Mouse (Mus musculus): ENCODE measurements around the gene Tpm1. TPM values are rescaled to one million over a fixed set of nuclear protein-coding genes. Genes with fewer than 3 reads are reported as not detected.
A peak's percentile ranks its signal among the peaks of the same experiment; 100 is the strongest.

Tpm1 gene
- polyA plus RNA-seq, 1 experiment from 2014 or later = 695 TPM

DNA sequence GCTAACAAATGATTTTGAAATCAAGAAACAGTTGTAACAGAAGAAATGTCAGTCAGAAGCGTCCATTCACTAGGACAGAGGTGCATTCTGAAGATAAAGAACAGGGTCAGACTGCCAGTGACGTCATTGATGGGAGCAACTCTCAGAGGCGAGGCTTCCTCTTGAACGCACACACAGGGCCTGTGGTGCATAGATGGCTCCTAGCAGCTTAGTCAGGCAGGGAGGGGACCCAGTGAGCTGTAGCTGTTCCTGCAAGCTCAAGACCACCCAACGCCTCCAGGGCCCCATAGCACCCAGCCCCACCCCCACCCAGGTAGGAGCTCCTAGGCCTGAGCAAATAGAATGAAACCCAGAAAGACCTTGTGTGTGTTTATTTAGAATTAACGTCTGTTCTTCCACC, 21.9 kb upstream of the Tpm1 start:
- Histone ChIP-seq H3K4me2 (replicated peaks; ENCODE audit: low read depth, low read length) (no peak overlapping the region), H3K4me3 (ENCODE audit: low read depth, low read length) (no peak overlapping the region), H3K27ac (ENCODE audit: low read length) (no peak overlapping the region), H3K9ac (replicated peaks; ENCODE audit: low read depth) (no peak overlapping the region), H3K4me1 (ENCODE audit: insufficient read depth, low read depth, low read length) (no peaks in the 10 kb centered on the region), H3K27me3 (replicated peaks; ENCODE audit: insufficient read depth, low read length) (no peaks in the 10 kb centered on the region), H3K36me3 (ENCODE audit: insufficient read depth, low read length) (no peaks in the 10 kb centered on the region), H3K9me3 (ENCODE audit: low read length) (no peaks in the 10 kb centered on the region)
- ATAC-seq (peak; percentile 25; the same call in 1 of the 2 replicates), DNase-seq (ENCODE audit: low spot score) (no peak)
- 30% methylated on average over 6 of the region's 6 CpGs for WGBS
- TF ChIP-seq CTCF (IDR thresholded peaks at IDR 0.05) (no peak), EP300 (IDR thresholded peaks at IDR 0.05) (no peak)

DNA sequence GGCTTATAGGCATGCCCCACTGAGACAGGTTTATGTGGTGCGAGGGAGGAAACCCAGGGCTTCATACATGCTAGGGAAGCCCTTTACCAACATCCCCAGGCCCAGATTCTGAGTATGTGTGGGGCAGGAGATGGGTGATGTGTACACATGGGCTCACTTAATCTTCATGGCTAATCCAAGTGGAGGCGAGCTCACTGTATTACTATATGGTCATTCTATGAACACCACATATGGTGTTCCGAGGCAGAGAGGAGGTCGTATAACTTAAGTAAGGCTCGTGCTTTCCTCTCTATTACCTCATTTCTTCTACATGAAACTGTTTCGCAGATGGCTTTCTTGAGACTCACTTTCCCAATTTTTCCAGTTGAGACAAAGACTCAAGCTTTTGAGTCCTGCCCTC, 17.4 kb upstream of the Tpm1 start:
- WGBS = 91% methylated on average over 6 of the region's 6 CpGs
- Histone ChIP-seq H3K4me3 (ENCODE audit: low read depth, low read length) (no peak overlapping the region), H3K9ac (replicated peaks; ENCODE audit: low read depth) (no peak overlapping the region; the same call in 1 of the 2 replicates), H3K9me3 (ENCODE audit: low read length) (no peaks in the 10 kb centered on the region), H3K27ac (ENCODE audit: low read length) (no peak overlapping the region), H3K36me3 (ENCODE audit: insufficient read depth, low read length) (no peaks in the 10 kb centered on the region), H3K4me2 (replicated peaks; ENCODE audit: low read depth, low read length) (no peak overlapping the region), H3K27me3 (replicated peaks; ENCODE audit: insufficient read depth, low read length) (no peaks in the 10 kb centered on the region), H3K4me1 (ENCODE audit: insufficient read depth, low read depth, low read length) (no peaks in the 10 kb centered on the region)
- no peak for ATAC-seq
- TF ChIP-seq CTCF (IDR thresholded peaks at IDR 0.05) (no peak), EP300 (IDR thresholded peaks at IDR 0.05) (no peak)
- DNase-seq (ENCODE audit: low spot score) = no peak

DNA sequence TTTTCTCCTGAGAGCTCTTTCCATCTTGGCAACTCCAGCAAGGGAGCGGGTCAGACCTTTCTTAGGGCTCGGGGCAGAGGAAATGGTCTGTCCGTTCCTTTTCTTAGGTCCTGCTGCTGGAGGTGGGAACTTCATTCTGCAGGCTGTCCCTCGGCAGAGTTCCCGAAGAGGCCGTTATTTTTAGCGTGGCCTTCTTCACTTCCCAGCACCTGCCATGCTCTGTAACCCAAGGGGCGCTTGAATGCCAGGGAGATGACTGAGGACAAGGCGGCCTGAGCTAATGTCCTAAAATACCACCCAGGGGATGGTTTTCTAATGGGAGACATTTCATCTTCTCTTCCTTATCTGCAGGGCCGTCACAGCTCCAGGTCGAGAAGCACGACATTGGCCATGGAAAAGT, 10.5 kb upstream of the Tpm1 start:
- Histone ChIP-seq H3K9me3 (ENCODE audit: low read length) (no peaks in the 10 kb centered on the region), H3K4me2 (replicated peaks; ENCODE audit: low read depth, low read length) (no peak overlapping the region), H3K4me1 (ENCODE audit: insufficient read depth, low read depth, low read length) (no peaks in the 10 kb centered on the region), H3K4me3 (ENCODE audit: low read depth, low read length) (no peak overlapping the region), H3K36me3 (ENCODE audit: insufficient read depth, low read length) (no peaks in the 10 kb centered on the region), H3K9ac (replicated peaks; ENCODE audit: low read depth) (no peak overlapping the region), H3K27ac (ENCODE audit: low read length) (no peak overlapping the region), H3K27me3 (replicated peaks; ENCODE audit: insufficient read depth, low read length) (no peaks in the 10 kb centered on the region)
- TF ChIP-seq EP300 (IDR thresholded peaks at IDR 0.05) = no peak
- TF ChIP-seq CTCF (IDR thresholded peaks at IDR 0.05) = no peak
- no peak for ATAC-seq
- 74% methylated on average over 12 of the region's 12 CpGs for WGBS
- no peak for DNase-seq (ENCODE audit: low spot score)

DNA sequence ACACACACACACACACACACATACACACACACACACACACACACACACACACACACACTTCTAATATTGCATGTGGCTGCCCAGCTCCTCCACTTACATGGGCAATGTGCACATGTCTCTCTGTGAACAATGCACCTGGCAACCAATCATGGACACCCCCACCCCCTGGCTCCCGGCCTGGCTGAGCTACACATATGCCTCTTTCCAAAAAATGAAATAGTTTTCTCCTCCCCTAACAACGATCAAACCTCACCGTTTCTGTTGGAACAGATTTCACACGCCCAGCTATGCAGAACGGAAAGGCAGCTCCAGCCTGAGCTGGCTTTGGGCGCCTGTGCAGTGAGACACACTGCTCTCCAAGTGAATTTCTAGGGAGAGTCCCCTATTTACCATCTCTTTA, 9.2 kb upstream of the Tpm1 start:
- no peak overlapping the region for H3K9ac ChIP-seq (replicated peaks; ENCODE audit: low read depth)
- H3K4me2 ChIP-seq (replicated peaks; ENCODE audit: low read depth, low read length) = no peak overlapping the region
- TF ChIP-seq CTCF (IDR thresholded peaks at IDR 0.05) (no peak), EP300 (IDR thresholded peaks at IDR 0.05) (no peak)
- 54% methylated on average over 6 of the region's 6 CpGs for WGBS
- H3K27me3 ChIP-seq (replicated peaks; ENCODE audit: insufficient read depth, low read length) = no peaks in the 10 kb centered on the region
- H3K4me1 ChIP-seq (ENCODE audit: insufficient read depth, low read depth, low read length) = no peaks in the 10 kb centered on the region
- no peaks in the 10 kb centered on the region for H3K36me3 ChIP-seq (ENCODE audit: insufficient read depth, low read length)
- no peak overlapping the region for H3K27ac ChIP-seq (ENCODE audit: low read length)
- DNase-seq (ENCODE audit: low spot score) (peak; percentile 16), ATAC-seq (no peak)
- H3K4me3 ChIP-seq (ENCODE audit: low read depth, low read length) = no peak overlapping the region
- H3K9me3 ChIP-seq (ENCODE audit: low read length) = no peaks in the 10 kb centered on the region

DNA sequence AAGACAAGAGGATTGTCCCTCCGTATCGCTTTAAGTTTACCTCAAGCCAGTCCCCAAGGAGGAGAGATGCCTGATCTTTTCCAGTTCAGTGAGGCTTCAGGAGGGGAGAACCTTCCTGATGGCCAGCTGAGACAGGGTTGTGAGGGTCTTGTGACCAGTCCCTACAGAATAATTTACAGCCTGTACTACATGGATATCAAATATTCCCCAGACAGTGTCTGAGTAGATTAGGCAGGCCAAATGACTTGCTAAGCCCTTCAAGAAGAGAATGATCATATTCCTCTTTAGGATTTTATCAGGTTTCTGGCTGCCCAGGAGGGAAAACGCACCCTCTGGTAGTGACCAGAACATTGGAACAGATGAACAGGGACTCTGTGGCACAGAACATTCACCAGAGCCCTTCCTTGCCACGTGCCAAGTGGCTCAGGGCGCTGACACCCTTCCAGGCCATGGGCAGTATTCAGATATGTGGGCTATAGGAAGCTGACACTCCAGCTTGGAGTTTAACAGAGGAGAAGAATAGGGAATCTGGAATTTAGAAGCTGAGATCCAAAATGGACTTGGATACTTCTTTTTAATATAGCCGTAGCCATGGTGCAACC, 1.6 kb upstream of the Tpm1 start:
- 86% methylated on average over 6 of the region's 6 CpGs for WGBS
- no peak overlapping the region for H3K27ac ChIP-seq (ENCODE audit: low read length)
- DNase-seq (ENCODE audit: low spot score) (no peak), ATAC-seq (no peak)
- no peak overlapping the region for H3K4me3 ChIP-seq (ENCODE audit: low read depth, low read length)
- no peak for TF ChIP-seq CTCF (IDR thresholded peaks at IDR 0.05)
- no peak for TF ChIP-seq EP300 (IDR thresholded peaks at IDR 0.05)
- peaks cover 8% of the 10 kb centered on the region; the same call in 1 of the 2 replicates for H3K4me1 ChIP-seq (ENCODE audit: insufficient read depth, low read depth, low read length)
- no peak overlapping the region for H3K4me2 ChIP-seq (replicated peaks; ENCODE audit: low read depth, low read length)
- H3K27me3 ChIP-seq (replicated peaks; ENCODE audit: insufficient read depth, low read length) = no peaks in the 10 kb centered on the region
- H3K9ac ChIP-seq (replicated peaks; ENCODE audit: low read depth) = no peak overlapping the region
- H3K36me3 ChIP-seq (ENCODE audit: insufficient read depth, low read length) = no peaks in the 10 kb centered on the region
- no peaks in the 10 kb centered on the region for H3K9me3 ChIP-seq (ENCODE audit: low read length)

GRCm38 (mm10) chr9:67049836-67050235, 630 bp upstream of the Tpm1 start:
- Histone ChIP-seq H3K4me1 (ENCODE audit: insufficient read depth, low read depth, low read length) (peaks cover 8% of the 10 kb centered on the region; the same call in 1 of the 2 replicates), H3K9ac (replicated peaks; ENCODE audit: low read depth) (no peak overlapping the region), H3K4me3 (ENCODE audit: low read depth, low read length) (peak overlapping the region; percentile 66; the same call in 1 of the 2 replicates), H3K27ac (ENCODE audit: low read length) (peak overlapping the region; percentile 89), H3K36me3 (ENCODE audit: insufficient read depth, low read length) (no peaks in the 10 kb centered on the region), H3K4me2 (replicated peaks; ENCODE audit: low read depth, low read length) (peak overlapping the region; percentile 88), H3K9me3 (ENCODE audit: low read length) (no peaks in the 10 kb centered on the region), H3K27me3 (replicated peaks; ENCODE audit: insufficient read depth, low read length) (no peaks in the 10 kb centered on the region)
- TF ChIP-seq CTCF (IDR thresholded peaks at IDR 0.05) = no peak
- TF ChIP-seq EP300 (IDR thresholded peaks at IDR 0.05) = no peak
- peak; percentile 55 for DNase-seq (ENCODE audit: low spot score)
- ATAC-seq = peak; percentile 13; the same call in 1 of the 2 replicates
- WGBS = 25% methylated on average over 7 of the region's 7 CpGs
